ENCODE assay signal across 35 mouse cellular contexts in genomic region chrX:136144195-136144594, GRCm38 (mm10). TPM values are rescaled to one million over a fixed set of nuclear protein-coding genes. Genes with fewer than 3 reads are reported as not detected.
DNase-seq lines count a peak whose midpoint lies in the region; ATAC-seq and TF ChIP-seq lines count a peak whose summit lies in the region.
"Had no signal": no experiment of that assay in that cellular context is flagged by ENCODE, and none has a peak within 500 bp of the region (broad histone marks: within the 10 kb centered on the region; RNA-seq: fewer than 3 reads in every experiment).

No protein-coding gene starts in this region.

- TF ChIP-seq POLR2A in heart, adult 2 months (IDR thresholded peaks at IDR 0.05; ENCODE audit: insufficient read depth, low read depth, low read length): no peak

- no peak for ATAC-seq in heart, embryonic 14.5 days (ENCODE audit: insufficient number of reproducible peaks, insufficient read depth, low FRiP score, low read depth)
- no peak for ATAC-seq in lung, embryonic 14.5 days (ENCODE audit: insufficient read depth)
- ATAC-seq in intestine, embryonic 15.5 days: peak; percentile 61; the same call in 1 of the 2 replicates
- no peak for ATAC-seq in intestine, postnatal 0 days
- ATAC-seq: forebrain, embryonic 15.5 days had no signal

- H3K27ac ChIP-seq in heart, embryonic 14.5 days (replicated peaks in 1 of 2; ENCODE audit: control insufficient read depth in 1 of 2, insufficient read depth in 1 of 2, low read depth in 2 of 2, low read length in 2 of 2): peak overlapping the region; percentile 88 to 89
- no peak overlapping the region for H3K27ac ChIP-seq in heart, adult 2 months
- peak overlapping the region; percentile 24; the same call in 1 of the 2 replicates for H3K27ac ChIP-seq in lung, embryonic 14.5 days (ENCODE audit: low read depth)
- H3K27ac ChIP-seq in intestine, embryonic 15.5 days: no peak overlapping the region
- H3K27ac ChIP-seq in intestine, postnatal 0 days (ENCODE audit: low read depth, low read length): no peak overlapping the region
- H3K27ac ChIP-seq: embryonic facial prominence, embryonic 12.5 days; forebrain, embryonic 15.5 days; hindbrain, embryonic 13.5 days; layer of hippocampus, adult 2 months; limb, embryonic 10.5 days; limb, embryonic 15.5 days; liver, embryonic 14.5 days had no signal

- H3K27me3 ChIP-seq in heart, embryonic 14.5 days (ENCODE audit: control insufficient read depth, insufficient read depth, low read length): no peaks in the 10 kb centered on the region
- no peaks in the 10 kb centered on the region for H3K27me3 ChIP-seq in heart, adult 2 months (ENCODE audit: control insufficient read depth, insufficient read depth, low read length)
- H3K27me3 ChIP-seq in lung, embryonic 14.5 days (ENCODE audit: insufficient read depth, low read length): no peaks in the 10 kb centered on the region
- no peaks in the 10 kb centered on the region for H3K27me3 ChIP-seq in intestine, embryonic 15.5 days (replicated peaks)
- H3K27me3 ChIP-seq in intestine, postnatal 0 days (replicated peaks; ENCODE audit: control insufficient read depth, insufficient read depth, low read length): no peaks in the 10 kb centered on the region
- H3K27me3 ChIP-seq: embryonic facial prominence, embryonic 12.5 days; forebrain, embryonic 15.5 days; hindbrain, embryonic 13.5 days had no signal

- H3K4me1 ChIP-seq in heart, embryonic 14.5 days (ENCODE audit: control insufficient read depth in 2 of 2, insufficient read depth in 2 of 2, low read length in 2 of 2): no peaks in the 10 kb centered on the region
- H3K4me1 ChIP-seq in heart, adult 2 months (ENCODE audit: control insufficient read depth, insufficient read depth, low read length): no peaks in the 10 kb centered on the region
- H3K4me1 ChIP-seq in lung, embryonic 14.5 days (ENCODE audit: insufficient read depth): no peaks in the 10 kb centered on the region
- no peaks in the 10 kb centered on the region for H3K4me1 ChIP-seq in intestine, embryonic 15.5 days (replicated peaks)
- no peaks in the 10 kb centered on the region for H3K4me1 ChIP-seq in intestine, postnatal 0 days (replicated peaks; ENCODE audit: control insufficient read depth, insufficient read depth, low read length)
- H3K4me1 ChIP-seq: embryonic facial prominence, embryonic 12.5 days; forebrain, embryonic 15.5 days; hindbrain, embryonic 13.5 days; limb, embryonic 10.5 days; limb, embryonic 15.5 days had no signal

- peak overlapping the region; percentile 42; the same call in 1 of the 2 replicates for H3K9ac ChIP-seq in heart, embryonic 14.5 days (ENCODE audit: low read length)
- H3K9ac ChIP-seq in heart, adult 2 months (ENCODE audit: low read depth, low read length): no peak overlapping the region
- no peak overlapping the region for H3K9ac ChIP-seq in lung, embryonic 14.5 days
- H3K9ac ChIP-seq in intestine, embryonic 15.5 days: no peak overlapping the region
- no peak overlapping the region for H3K9ac ChIP-seq in intestine, postnatal 0 days (ENCODE audit: low read depth, low read length)
- H3K9ac ChIP-seq: embryonic facial prominence, embryonic 12.5 days; forebrain, embryonic 15.5 days; hindbrain, embryonic 13.5 days; limb, embryonic 15.5 days; liver, embryonic 14.5 days had no signal

- no peaks in the 10 kb centered on the region for H3K79me2 ChIP-seq in heart, adult 2 months (replicated peaks; ENCODE audit: control insufficient read depth, insufficient read depth, low read length)

- H3K9me3 ChIP-seq in heart, embryonic 14.5 days (ENCODE audit: control insufficient read depth, low read length): no peaks in the 10 kb centered on the region
- H3K9me3 ChIP-seq in lung, embryonic 14.5 days (ENCODE audit: low read depth, low read length): no peaks in the 10 kb centered on the region
- no peaks in the 10 kb centered on the region for H3K9me3 ChIP-seq in intestine, embryonic 15.5 days
- H3K9me3 ChIP-seq in intestine, postnatal 0 days (ENCODE audit: control insufficient read depth): no peaks in the 10 kb centered on the region
- H3K9me3 ChIP-seq: embryonic facial prominence, embryonic 12.5 days; forebrain, embryonic 15.5 days; hindbrain, embryonic 13.5 days; limb, embryonic 10.5 days; limb, embryonic 15.5 days had no signal

- 29% methylated on average over 7 of the region's 7 CpGs for WGBS in heart, embryonic 14.5 days
- WGBS in heart, adult 2 months: 32% methylated on average over 7 of the region's 7 CpGs
- 28% methylated on average over 7 of the region's 7 CpGs for WGBS in lung, embryonic 14.5 days
- 48% methylated on average over 7 of the region's 7 CpGs for WGBS in intestine, embryonic 15.5 days
- 38% methylated on average over 7 of the region's 7 CpGs for WGBS in intestine, postnatal 0 days

- TF ChIP-seq CTCF in heart, adult 2 months (IDR thresholded peaks at IDR 0.05): no peak
- no peak for TF ChIP-seq CTCF in lung, embryonic 14.5 days (IDR thresholded peaks at IDR 0.05; ENCODE audit: low read depth)
- TF ChIP-seq CTCF in intestine, postnatal 0 days (IDR thresholded peaks at IDR 0.05; ENCODE audit: low read depth): no peak

- intact Hi-C loops in heart, adult 2 months (cut with DNase I): no loop called here

- no peak for TF ChIP-seq EP300 in heart, adult 2 months (IDR thresholded peaks at IDR 0.05; ENCODE audit: insufficient read depth, low read depth, low read length)

- H3K4me2 ChIP-seq in heart, embryonic 14.5 days (ENCODE audit: low read length): peak overlapping the region; percentile 52
- peak overlapping the region; percentile 18; the same call in 1 of the 2 replicates for H3K4me2 ChIP-seq in lung, embryonic 14.5 days
- peak overlapping the region; percentile 28; the same call in 1 of the 2 replicates for H3K4me2 ChIP-seq in intestine, embryonic 15.5 days (replicated peaks)
- H3K4me2 ChIP-seq in intestine, postnatal 0 days (replicated peaks; ENCODE audit: low read depth): peak overlapping the region; percentile 30; the same call in 1 of the 2 replicates
- H3K4me2 ChIP-seq: embryonic facial prominence, embryonic 12.5 days; forebrain, embryonic 15.5 days; hindbrain, embryonic 13.5 days; limb, embryonic 15.5 days had no signal

- no peaks in the 10 kb centered on the region for H3K36me3 ChIP-seq in heart, embryonic 14.5 days (ENCODE audit: control insufficient read depth, insufficient read depth, low read length)
- H3K36me3 ChIP-seq in heart, adult 2 months (ENCODE audit: control insufficient read depth, insufficient read depth, low read length): no peaks in the 10 kb centered on the region
- no peaks in the 10 kb centered on the region for H3K36me3 ChIP-seq in lung, embryonic 14.5 days (ENCODE audit: insufficient read depth)
- no peaks in the 10 kb centered on the region for H3K36me3 ChIP-seq in intestine, embryonic 15.5 days
- H3K36me3 ChIP-seq in intestine, postnatal 0 days (ENCODE audit: control insufficient read depth, insufficient read depth): no peaks in the 10 kb centered on the region
- H3K36me3 ChIP-seq: embryonic facial prominence, embryonic 12.5 days; forebrain, embryonic 15.5 days; hindbrain, embryonic 13.5 days; limb, embryonic 10.5 days; limb, embryonic 15.5 days had no signal

- H3K4me3 ChIP-seq in heart, embryonic 14.5 days (ENCODE audit: control insufficient read depth in 1 of 2, insufficient read depth in 1 of 2, low read depth in 1 of 2, low read length in 2 of 2): no peak overlapping the region
- no peak overlapping the region for H3K4me3 ChIP-seq in heart, adult 2 months
- H3K4me3 ChIP-seq in lung, embryonic 14.5 days (ENCODE audit: low read depth, low read length): no peak overlapping the region
- H3K4me3 ChIP-seq in intestine, embryonic 15.5 days (replicated peaks): no peak overlapping the region
- no peak overlapping the region for H3K4me3 ChIP-seq in intestine, postnatal 0 days (ENCODE audit: low read depth, low read length)
- H3K4me3 ChIP-seq: embryonic facial prominence, embryonic 12.5 days; forebrain, embryonic 15.5 days; hindbrain, embryonic 13.5 days; layer of hippocampus, adult 2 months; limb, embryonic 10.5 days; limb, embryonic 15.5 days had no signal

- no peak for DNase-seq in heart, adult 2 months
- DNase-seq in lung, embryonic 14.5 days: peak; percentile 24
- DNase-seq in lung, adult 18-20 months: no peak
- no peak for DNase-seq in right cerebral cortex, adult 2 months (ENCODE audit: low spot score in 2 of 2)
- DNase-seq in gastrocnemius, adult 8-10 months (ENCODE audit: low spot score in 2 of 2): no peak
- DNase-seq: adrenal gland, postnatal 25 days; B cell, adult 2 months; cerebellum, adult 11-12 months; cerebellum, adult 9-11 months; embryo, embryonic 11 days; gastrocnemius, postnatal 36 days; kidney, adult 2 months; kidney, postnatal 36 days; midbrain, embryonic 14.5 days; right cerebral cortex, postnatal 14 days; thymus, postnatal 4 days had no signal

RNA-seq across cellular contexts. Expression of gene Bex4, which starts 5.4 kb away (rescaled TPM):
- 215 and 217 TPM in 2 replicates for polyA plus RNA-seq in heart, embryonic 14.5 days (2014; fragmentation: Nextera tagmentation; extraction: Ambion mirVana)
- 1 to 10 TPM in 1 of 2 experiments, under 1 TPM in 1; 0.44 to 1.3 TPM for total RNA-seq in heart, adult 2 months (2021)
- 0.44 and 0.66 TPM in 2 replicates for polyA plus RNA-seq in heart, adult 2 months (2012; rRNA removed)
- polyA plus RNA-seq in lung, embryonic 14.5 days (2014; fragmentation: Nextera tagmentation; extraction: Ambion mirVana): 128 and 138 TPM in 2 replicates
- 230 and 263 TPM in 2 replicates for polyA plus RNA-seq in intestine, embryonic 15.5 days (2015; fragmentation: Nextera tagmentation; extraction: Ambion mirVana)
- polyA plus RNA-seq in intestine, postnatal 0 days (2015; fragmentation: Nextera tagmentation; extraction: Ambion mirVana): 235 and 294 TPM in 2 replicates
- total RNA-seq in gastrocnemius, adult 8-10 months (2022): not detected
- total RNA-seq: gastrocnemius, adult 18-20 months; gastrocnemius, postnatal 36 days; monocyte, adult 5-6 weeks had no signal

RNA-seq across cellular contexts. Expression of gene Tceal8, which starts 27.9 kb away (rescaled TPM):
- 263 and 279 TPM in 2 replicates for polyA plus RNA-seq in heart, embryonic 14.5 days (2014; fragmentation: Nextera tagmentation; extraction: Ambion mirVana)
- 10 to 100 TPM; 14.4 to 15.4 TPM for total RNA-seq in heart, adult 2 months (2021)
- 7.8 and 15.1 TPM in 2 replicates for polyA plus RNA-seq in heart, adult 2 months (2012; rRNA removed)
- 193 and 206 TPM in 2 replicates for polyA plus RNA-seq in lung, embryonic 14.5 days (2014; fragmentation: Nextera tagmentation; extraction: Ambion mirVana)
- 219 and 251 TPM in 2 replicates for polyA plus RNA-seq in intestine, embryonic 15.5 days (2015; fragmentation: Nextera tagmentation; extraction: Ambion mirVana)
- polyA plus RNA-seq in intestine, postnatal 0 days (2015; fragmentation: Nextera tagmentation; extraction: Ambion mirVana): 239 and 262 TPM in 2 replicates
- 1 to 10 TPM; 3.7 to 6.0 (median 5.1) TPM for total RNA-seq in gastrocnemius, adult 8-10 months (2022)

RNA-seq across cellular contexts. Expression of gene Nxf3, which starts 59.1 kb away (rescaled TPM):
- polyA plus RNA-seq in heart, embryonic 14.5 days (2014; fragmentation: Nextera tagmentation; extraction: Ambion mirVana): 0.42 and 0.59 TPM in 2 replicates
- not detected for total RNA-seq in heart, adult 2 months (2021)
- polyA plus RNA-seq in heart, adult 2 months (2012; rRNA removed): 0.04 and 0.47 TPM in 2 replicates
- 0.12 TPM in 1 of 2 replicates, not detected in the other for polyA plus RNA-seq in lung, embryonic 14.5 days (2014; fragmentation: Nextera tagmentation; extraction: Ambion mirVana)
- polyA plus RNA-seq in intestine, embryonic 15.5 days (2015; fragmentation: Nextera tagmentation; extraction: Ambion mirVana): 0.39 TPM in 1 of 2 replicates, not detected in the other
- 0.22 and 0.27 TPM in 2 replicates for polyA plus RNA-seq in intestine, postnatal 0 days (2015; fragmentation: Nextera tagmentation; extraction: Ambion mirVana)
- total RNA-seq in gastrocnemius, adult 8-10 months (2022): not detected
- total RNA-seq: adrenal gland, adult 18-20 months; adrenal gland, postnatal 25 days; gastrocnemius, adult 18-20 months; gastrocnemius, postnatal 36 days; heart, postnatal 10 days; layer of hippocampus, postnatal 25 days; monocyte, adult 5-6 weeks had no signal
- polyA plus RNA-seq: forebrain, embryonic 15.5 days; hindbrain, embryonic 13.5 days; kidney, adult 2 months; kidney, embryonic 16.5 days; limb, embryonic 10.5 days; limb, embryonic 15.5 days; midbrain, embryonic 14.5 days; small intestine, adult 2 months; stomach, embryonic 14.5 days had no signal

RNA-seq across cellular contexts. Expression of gene Tceal5, which starts 59.5 kb away (rescaled TPM):
- polyA plus RNA-seq in heart, embryonic 14.5 days (2014; fragmentation: Nextera tagmentation; extraction: Ambion mirVana): 5.6 and 6.9 TPM in 2 replicates
- total RNA-seq in heart, adult 2 months (2021): under 1 TPM; 0.26 to 0.68 TPM
- 0.14 TPM in 1 of 2 replicates, not detected in the other for polyA plus RNA-seq in heart, adult 2 months (2012; rRNA removed)
- 1.1 and 1.6 TPM in 2 replicates for polyA plus RNA-seq in lung, embryonic 14.5 days (2014; fragmentation: Nextera tagmentation; extraction: Ambion mirVana)
- polyA plus RNA-seq in intestine, embryonic 15.5 days (2015; fragmentation: Nextera tagmentation; extraction: Ambion mirVana): 4.1 and 4.2 TPM in 2 replicates
- 3.4 and 5.3 TPM in 2 replicates for polyA plus RNA-seq in intestine, postnatal 0 days (2015; fragmentation: Nextera tagmentation; extraction: Ambion mirVana)
- 10 to 100 TPM; 16.4 to 26.5 (median 22.0) TPM for total RNA-seq in gastrocnemius, adult 8-10 months (2022)
- total RNA-seq: monocyte, adult 5-6 weeks had no signal
- polyA plus RNA-seq: testis, adult 2 months had no signal

Comparison
In these comparisons a context has a peak if more than half of its experiments do, and no peak if none do; other contexts are left out.
1. H3K27ac ChIP-seq: peak in heart, embryonic 14.5 days (2 of 2) and lung, embryonic 14.5 days (single experiment); none in heart, adult 2 months (single experiment), intestine, embryonic 15.5 days (single experiment) and intestine, postnatal 0 days (single experiment).
2. RNA of gene Bex4, which starts 5.4 kb away (polyA plus RNA-seq): 230 to 263 TPM in intestine, embryonic 15.5 days, 235 to 294 TPM in intestine, postnatal 0 days, 215 to 217 TPM in heart, embryonic 14.5 days and 128 to 138 TPM in lung, embryonic 14.5 days; 0.44 to 0.66 TPM in heart, adult 2 months; every median in the first group is over 10 times any median in the second.
3. RNA of gene Tceal8, which starts 27.9 kb away (polyA plus RNA-seq): 263 to 279 TPM in heart, embryonic 14.5 days, 219 to 251 TPM in intestine, embryonic 15.5 days, 239 to 262 TPM in intestine, postnatal 0 days and 193 to 206 TPM in lung, embryonic 14.5 days; 7.8 to 15.1 TPM in heart, adult 2 months; every median in the first group is over 10 times any median in the second.
4. Peak in every context shown above with its lines, with median percentiles within 50 percentile points of each other: H3K4me2 ChIP-seq.